Comparison of ENCODE assay signal across 30 mouse cellular contexts in the genomic region with DNA sequence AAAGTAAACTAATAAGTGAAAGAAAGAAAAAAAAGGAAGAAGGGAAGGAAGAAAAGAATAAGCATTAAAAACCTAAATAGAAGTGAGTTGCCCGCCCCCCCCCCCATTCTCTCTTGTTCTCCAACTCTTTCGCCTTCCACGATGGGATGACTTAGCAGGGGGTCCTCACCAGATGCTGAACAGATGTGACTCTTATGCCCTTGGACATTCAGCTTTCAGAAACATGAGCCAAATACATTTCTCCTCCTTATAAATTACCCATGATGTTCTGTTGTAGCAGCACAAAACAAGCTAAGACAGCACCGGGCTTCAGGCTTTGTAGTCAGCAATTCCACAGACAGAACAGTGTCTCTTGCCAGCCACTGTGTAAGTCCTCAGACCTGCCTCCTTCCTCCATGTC.
DNase-seq lines count a peak whose midpoint lies in the region; ATAC-seq and TF ChIP-seq lines count a peak whose summit lies in the region.
"Had no signal": no experiment of that assay in that cellular context is flagged by ENCODE, and none has a peak within 500 bp of the region (broad histone marks: within the 10 kb centered on the region; RNA-seq: fewer than 3 reads in every experiment).

No protein-coding gene starts in this region.

- 74% methylated on average over 4 of the region's 4 CpGs for WGBS in embryonic facial prominence, embryonic 10.5 days
- WGBS in neural tube, embryonic 11.5 days = 63% methylated on average over 4 of the region's 4 CpGs
- WGBS in intestine, embryonic 16.5 days = 64% methylated on average over 4 of the region's 4 CpGs

- no peak for ATAC-seq in neural tube, embryonic 11.5 days (ENCODE audit: insufficient read depth, low FRiP score, low TSS enrichment)
- no peak for ATAC-seq in intestine, embryonic 16.5 days
- ATAC-seq: forebrain, embryonic 13.5 days; inflammation-experienced regulatory T-cells, adult 6 months; midbrain, embryonic 13.5 days had no signal

- H3K4me2 ChIP-seq in neural tube, embryonic 11.5 days (ENCODE audit: low read depth) = no peak overlapping the region
- H3K4me2 ChIP-seq in intestine, embryonic 16.5 days (ENCODE audit: low read depth, low read length) = no peak overlapping the region
- H3K4me2 ChIP-seq: forebrain, embryonic 13.5 days; heart, embryonic 12.5 days; hindbrain, embryonic 15.5 days; kidney, embryonic 15.5 days; liver, embryonic 15.5 days; lung, embryonic 15.5 days; midbrain, embryonic 13.5 days had no signal

- H3K4me3 ChIP-seq in embryonic facial prominence, embryonic 10.5 days = no peak overlapping the region
- H3K4me3 ChIP-seq in neural tube, embryonic 11.5 days (ENCODE audit: low read depth, low read length) = no peak overlapping the region
- H3K4me3 ChIP-seq in gastrocnemius, adult 2 months = no peak overlapping the region
- H3K4me3 ChIP-seq in intestine, embryonic 16.5 days (ENCODE audit: low read length) = no peak overlapping the region
- H3K4me3 ChIP-seq: forebrain, embryonic 13.5 days; heart, embryonic 12.5 days; hindbrain, embryonic 15.5 days; kidney, embryonic 15.5 days; liver, embryonic 15.5 days; lung, embryonic 15.5 days; megakaryocyte, embryonic 14.5 days; midbrain, embryonic 13.5 days had no signal

- peak overlapping the region; percentile 25; the same call in 1 of the 2 replicates for H3K27ac ChIP-seq in embryonic facial prominence, embryonic 10.5 days (replicated peaks)
- no peak overlapping the region for H3K27ac ChIP-seq in neural tube, embryonic 11.5 days (ENCODE audit: low read depth, low read length)
- H3K27ac ChIP-seq in gastrocnemius, adult 2 months = no peak overlapping the region
- no peak overlapping the region for H3K27ac ChIP-seq in intestine, embryonic 16.5 days (ENCODE audit: low read length)
- H3K27ac ChIP-seq: forebrain, embryonic 13.5 days; hindbrain, embryonic 15.5 days; kidney, embryonic 15.5 days; liver, embryonic 15.5 days; lung, embryonic 15.5 days; midbrain, embryonic 13.5 days had no signal

- intact Hi-C loops in gastrocnemius, adult 2 months (cut with DNase I) = no loop called here

- H3K36me3 ChIP-seq in embryonic facial prominence, embryonic 10.5 days (replicated peaks) = no peaks in the 10 kb centered on the region
- no peaks in the 10 kb centered on the region for H3K36me3 ChIP-seq in neural tube, embryonic 11.5 days (ENCODE audit: control insufficient read depth, insufficient read depth, low read length)
- H3K36me3 ChIP-seq in intestine, embryonic 16.5 days (ENCODE audit: control insufficient read depth, insufficient read depth, low read length) = no peaks in the 10 kb centered on the region
- H3K36me3 ChIP-seq: G1E; heart, embryonic 12.5 days; hindbrain, embryonic 15.5 days; kidney, embryonic 15.5 days; liver, embryonic 15.5 days; lung, embryonic 15.5 days; midbrain, embryonic 13.5 days had no signal

- no peaks in the 10 kb centered on the region for H3K9me3 ChIP-seq in embryonic facial prominence, embryonic 10.5 days
- H3K9me3 ChIP-seq in neural tube, embryonic 11.5 days (ENCODE audit: control insufficient read depth, low read length) = no peaks in the 10 kb centered on the region
- H3K9me3 ChIP-seq in intestine, embryonic 16.5 days (ENCODE audit: control insufficient read depth, low read length) = no peaks in the 10 kb centered on the region
- H3K9me3 ChIP-seq: forebrain, embryonic 13.5 days; G1E; heart, embryonic 12.5 days; hindbrain, embryonic 15.5 days; kidney, embryonic 15.5 days; liver, embryonic 15.5 days; lung, embryonic 15.5 days; megakaryocyte, embryonic 14.5 days; midbrain, embryonic 13.5 days had no signal

- no peak overlapping the region for H3K9ac ChIP-seq in neural tube, embryonic 11.5 days (ENCODE audit: low read length)
- H3K9ac ChIP-seq in intestine, embryonic 16.5 days (ENCODE audit: low read depth, low read length) = no peak overlapping the region
- H3K9ac ChIP-seq: forebrain, embryonic 13.5 days; heart, embryonic 12.5 days; hindbrain, embryonic 15.5 days; kidney, embryonic 15.5 days; liver, embryonic 15.5 days; lung, embryonic 15.5 days; midbrain, embryonic 13.5 days had no signal

- H3K4me1 ChIP-seq in embryonic facial prominence, embryonic 10.5 days = 0 out of 2 replicates have a peak, but pooled peaks cover 3% of the 10 kb centered on the region
- H3K4me1 ChIP-seq in neural tube, embryonic 11.5 days (ENCODE audit: control insufficient read depth, insufficient read depth, low read length) = no peaks in the 10 kb centered on the region
- H3K4me1 ChIP-seq in intestine, embryonic 16.5 days (ENCODE audit: control insufficient read depth, insufficient read depth, low read length) = no peaks in the 10 kb centered on the region
- H3K4me1 ChIP-seq: forebrain, embryonic 13.5 days; heart, embryonic 12.5 days; hindbrain, embryonic 15.5 days; kidney, embryonic 15.5 days; liver, embryonic 15.5 days; lung, embryonic 15.5 days; megakaryocyte, embryonic 14.5 days; midbrain, embryonic 13.5 days had no signal

- peak; percentile 19 for DNase-seq in embryo, embryonic 11 days
- DNase-seq in embryo, embryonic 9.5 days (ENCODE audit: extremely low spot score) = no peak
- no peak for DNase-seq in embryonic facial prominence, embryonic 10.5 days (ENCODE audit: low spot score)
- DNase-seq in forelimb bud, embryonic 11.5 days (ENCODE audit: low read depth, low spot score) = peak; percentile 12
- DNase-seq in neural tube, embryonic 11.5 days (ENCODE audit: low spot score) = peak; percentile 35
- no peak for DNase-seq in gastrocnemius, adult 2 months
- DNase-seq: adrenal gland, adult 8-10 months; cerebellum, adult 8-10 months; cerebellum, postnatal 36 days; gastrocnemius, postnatal 36 days; heart, adult 18-20 months; heart, postnatal 4 days; kidney, adult 18-20 months; kidney, postnatal 25 days; liver; lung, postnatal 4 days; right cerebral cortex, postnatal 25 days; spleen, adult 18-20 months; thymus, postnatal 14 days had no signal

- no peaks in the 10 kb centered on the region for H3K27me3 ChIP-seq in embryonic facial prominence, embryonic 10.5 days (replicated peaks; ENCODE audit: low read depth, poor library complexity, severe bottlenecking)
- no peaks in the 10 kb centered on the region for H3K27me3 ChIP-seq in neural tube, embryonic 11.5 days (ENCODE audit: control insufficient read depth, insufficient read depth, low read length)
- no peaks in the 10 kb centered on the region for H3K27me3 ChIP-seq in intestine, embryonic 16.5 days (replicated peaks; ENCODE audit: control insufficient read depth, insufficient read depth, low read length)
- H3K27me3 ChIP-seq: forebrain, embryonic 13.5 days; heart, embryonic 12.5 days; hindbrain, embryonic 15.5 days; kidney, embryonic 15.5 days; liver, embryonic 15.5 days; lung, embryonic 15.5 days; midbrain, embryonic 13.5 days had no signal

- no peak for TF ChIP-seq CTCF in gastrocnemius, adult 2 months (IDR thresholded peaks at IDR 0.05)

Comparison
In these comparisons a context has a peak if more than half of its experiments do, and no peak if none do; other contexts are left out.
1. DNase-seq: peak in embryo, embryonic 11 days (single experiment), forelimb bud, embryonic 11.5 days (single experiment) and neural tube, embryonic 11.5 days (single experiment); none in embryo, embryonic 9.5 days (single experiment), embryonic facial prominence, embryonic 10.5 days (single experiment) and gastrocnemius, adult 2 months (single experiment).